Mouse (Mus musculus) forebrain, embryonic 16.5 days (tissue): ENCODE measurements around the gene Ube2g2. TPM values are rescaled to one million over a fixed set of nuclear protein-coding genes. Genes with fewer than 3 reads are reported as not detected.

Experiments
- ATAC-seq: fragments of 200-750 bp; cut with Nextera tagmentation; 2 replicates; pipeline ENCODE4 v1.8.0; 2017; ENCODE audit warnings: mild to moderate bottlenecking, moderate library complexity
- H3K27ac ChIP-seq: fragments of 300-500 bp; sonication (generic); 2 replicates; pipeline ENCODE4 v1.5.1; 2014; ENCODE audit warnings: low read length, control low read depth
- H3K27me3 ChIP-seq: fragments of 300-500 bp; sonication (generic); replicated peaks from 2 replicates; pipeline ENCODE4 v1.6.1; 2014; ENCODE audit warnings: low read length; ENCODE audit not compliant: control insufficient read depth, insufficient read depth
- H3K36me3 ChIP-seq: fragments of 300-500 bp; sonication (generic); 2 replicates; pipeline ENCODE4 v1.6.1; 2014; ENCODE audit not compliant: control insufficient read depth, insufficient read depth
- H3K4me1 ChIP-seq: fragments of 300-500 bp; sonication (generic); replicated peaks from 2 replicates; pipeline ENCODE4 v1.6.1; 2014; ENCODE audit warnings: low read length; ENCODE audit not compliant: control insufficient read depth, insufficient read depth
- H3K4me2 ChIP-seq: fragments of 300-500 bp; sonication (generic); 2 replicates; pipeline ENCODE4 v1.6.1; 2014; ENCODE audit warnings: mild to moderate bottlenecking, low read length, control low read depth
- H3K4me3 ChIP-seq: fragments of 300-500 bp; sonication (generic); replicated peaks from 2 replicates; pipeline ENCODE4 v1.5.1; 2014; ENCODE audit warnings: mild to moderate bottlenecking, low read length, control low read depth
- H3K9ac ChIP-seq: fragments of 300-500 bp; sonication (generic); replicated peaks from 2 replicates; pipeline ENCODE4 v1.6.1; 2014; ENCODE audit warnings: low read depth, low read length, control low read depth
- H3K9me3 ChIP-seq: fragments of 300-500 bp; sonication (generic); 2 replicates; pipeline ENCODE4 v1.6.1; 2016; ENCODE audit warnings: low read length; ENCODE audit not compliant: control insufficient read depth
- WGBS: fragments of 180-500 bp; shearing (Covaris S2); extraction: QIAGEN DNeasy Blood & Tissue Kit; methylation state at CpG from one replicate; pipeline ENCODE4 v1.1.7; 2014; 5-methylcytosine and 5-hydroxymethylcytosine counted together
- polyA plus RNA-seq: library from polyadenylated mRNA; unstranded; fragments of >200 nt; fragmentation: Nextera tagmentation; extraction: Ambion mirVana; gene quantifications from 2 replicates; pipeline ENCODE4 v1.2.1, GENCODE M21; 2015

Ube2g2 gene
- polyA plus RNA-seq, 1 experiment from 2014 or later, result 107 TPM

- Histone ChIP-seq H3K4me2 (no peak overlapping the region), H3K4me3 (no peak overlapping the region), H3K9ac (no peak overlapping the region), H3K27ac (no peak overlapping the region), H3K9me3 (no peaks in the 10 kb centered on the region), H3K27me3 (no peaks in the 10 kb centered on the region), H3K36me3 (no peaks in the 10 kb centered on the region), H3K4me1 (peaks cover 10% of the 10 kb centered on the region)
- no peak for ATAC-seq
- WGBS, result 94% methylated on average over 6 of the region's 6 CpGs
Observed at GRCm38 (mm10) chr10:77587091-77587775, 34.8 kb upstream of the Ube2g2 start.

GRCm38 (mm10) chr10:77588036-77588435, 34.0 kb upstream of the Ube2g2 start:
- no peak for ATAC-seq
- Histone ChIP-seq H3K27me3 (no peaks in the 10 kb centered on the region), H3K9me3 (no peaks in the 10 kb centered on the region), H3K4me2 (no peak overlapping the region), H3K4me1 (peaks cover 2% of the 10 kb centered on the region), H3K9ac (no peak overlapping the region), H3K4me3 (no peak overlapping the region), H3K36me3 (peaks cover 5% of the 10 kb centered on the region; the same call in 1 of the 2 replicates), H3K27ac (no peak overlapping the region)
- 82% methylated on average over 2 of the region's 2 CpGs for WGBS

GRCm38 (mm10) chr10:77589117-77589516, 33.0 kb upstream of the Ube2g2 start:
- Histone ChIP-seq H3K9me3 (no peaks in the 10 kb centered on the region), H3K4me3 (no peak overlapping the region)

GRCm38 (mm10) chr10:77589749-77590148, 32.3 kb upstream of the Ube2g2 start:
- ATAC-seq, result no peak
- Histone ChIP-seq H3K4me1 (no peaks in the 10 kb centered on the region), H3K27ac (no peak overlapping the region), H3K27me3 (no peaks in the 10 kb centered on the region), H3K4me3 (no peak overlapping the region), H3K4me2 (no peak overlapping the region), H3K9ac (no peak overlapping the region), H3K9me3 (no peaks in the 10 kb centered on the region), H3K36me3 (peaks cover 17% of the 10 kb centered on the region)
- 74% methylated on average over 8 of the region's 8 CpGs for WGBS

More at GRCm38 (mm10) chr10:77589117-77589516, 33.0 kb upstream of the Ube2g2 start:
- Histone ChIP-seq H3K4me2 (no peak overlapping the region), H3K36me3 (peaks cover 11% of the 10 kb centered on the region), H3K9ac (no peak overlapping the region), H3K4me1 (no peaks in the 10 kb centered on the region), H3K27ac (no peak overlapping the region), H3K27me3 (no peaks in the 10 kb centered on the region)
- 88% methylated on average over 7 of the region's 7 CpGs for WGBS
- no peak for ATAC-seq

GRCm38 (mm10) chr10:77590812-77591211, 31.3 kb upstream of the Ube2g2 start:
- H3K4me1 ChIP-seq, result no peaks in the 10 kb centered on the region
- H3K36me3 ChIP-seq, result peaks cover 17% of the 10 kb centered on the region
- no peak overlapping the region for H3K4me3 ChIP-seq
- ATAC-seq, result peak; percentile 36; the same call in 1 of the 2 replicates
- no peak overlapping the region for H3K9ac ChIP-seq
- WGBS, result 40% methylated on average over 6 of the region's 6 CpGs
- H3K4me2 ChIP-seq, result no peak overlapping the region
- H3K27ac ChIP-seq, result no peak overlapping the region
- H3K9me3 ChIP-seq, result no peaks in the 10 kb centered on the region
- H3K27me3 ChIP-seq, result no peaks in the 10 kb centered on the region

- Histone ChIP-seq H3K27ac (no peak overlapping the region), H3K4me3 (no peak overlapping the region), H3K36me3 (peaks cover 17% of the 10 kb centered on the region), H3K9ac (no peak overlapping the region), H3K4me1 (no peaks in the 10 kb centered on the region), H3K9me3 (no peaks in the 10 kb centered on the region), H3K27me3 (no peaks in the 10 kb centered on the region), H3K4me2 (no peak overlapping the region)
- no peak for ATAC-seq
- WGBS, result 46% methylated on average over 6 of the region's 6 CpGs
Observed at GRCm38 (mm10) chr10:77591546-77591945, 30.5 kb upstream of the Ube2g2 start.

GRCm38 (mm10) chr10:77596060-77596459, 26.0 kb upstream of the Ube2g2 start:
- H3K4me1 ChIP-seq, result no peaks in the 10 kb centered on the region
- H3K27me3 ChIP-seq, result no peaks in the 10 kb centered on the region
- WGBS, result 97% methylated on average over 2 of the region's 2 CpGs
- no peak overlapping the region for H3K4me2 ChIP-seq
- H3K4me3 ChIP-seq, result no peak overlapping the region
- H3K27ac ChIP-seq, result no peak overlapping the region
- no peaks in the 10 kb centered on the region for H3K9me3 ChIP-seq
- peaks cover 29% of the 10 kb centered on the region for H3K36me3 ChIP-seq
- no peak for ATAC-seq
- no peak overlapping the region for H3K9ac ChIP-seq

- H3K9ac ChIP-seq, result no peak overlapping the region
- H3K4me3 ChIP-seq, result no peak overlapping the region
- no peak overlapping the region for H3K27ac ChIP-seq
- H3K4me1 ChIP-seq, result peaks cover 11% of the 10 kb centered on the region
- 0 out of 2 replicates have a peak, but pooled peaks cover 3% of the 10 kb centered on the region for H3K9me3 ChIP-seq
- WGBS, result 57% methylated on average over 4 of the region's 4 CpGs
- peaks cover 4% of the 10 kb centered on the region for H3K36me3 ChIP-seq
- no peaks in the 10 kb centered on the region for H3K27me3 ChIP-seq
- no peak overlapping the region for H3K4me2 ChIP-seq
- ATAC-seq, result no peak
Observed at GRCm38 (mm10) chr10:77603021-77603420, 19.1 kb upstream of the Ube2g2 start.

GRCm38 (mm10) chr10:77604111-77604510, 18.0 kb upstream of the Ube2g2 start:
- Histone ChIP-seq H3K4me1 (peaks cover 11% of the 10 kb centered on the region), H3K36me3 (peaks cover 2% of the 10 kb centered on the region; the same call in 1 of the 2 replicates), H3K4me2 (no peak overlapping the region), H3K9ac (no peak overlapping the region), H3K27ac (no peak overlapping the region), H3K9me3 (0 out of 2 replicates have a peak, but pooled peaks cover 3% of the 10 kb centered on the region), H3K4me3 (no peak overlapping the region), H3K27me3 (no peaks in the 10 kb centered on the region)
- ATAC-seq, result no peak
- 89% methylated on average over 6 of the region's 6 CpGs for WGBS
